7 mouse cellular contexts compared by ENCODE assay signal in the genomic region with DNA sequence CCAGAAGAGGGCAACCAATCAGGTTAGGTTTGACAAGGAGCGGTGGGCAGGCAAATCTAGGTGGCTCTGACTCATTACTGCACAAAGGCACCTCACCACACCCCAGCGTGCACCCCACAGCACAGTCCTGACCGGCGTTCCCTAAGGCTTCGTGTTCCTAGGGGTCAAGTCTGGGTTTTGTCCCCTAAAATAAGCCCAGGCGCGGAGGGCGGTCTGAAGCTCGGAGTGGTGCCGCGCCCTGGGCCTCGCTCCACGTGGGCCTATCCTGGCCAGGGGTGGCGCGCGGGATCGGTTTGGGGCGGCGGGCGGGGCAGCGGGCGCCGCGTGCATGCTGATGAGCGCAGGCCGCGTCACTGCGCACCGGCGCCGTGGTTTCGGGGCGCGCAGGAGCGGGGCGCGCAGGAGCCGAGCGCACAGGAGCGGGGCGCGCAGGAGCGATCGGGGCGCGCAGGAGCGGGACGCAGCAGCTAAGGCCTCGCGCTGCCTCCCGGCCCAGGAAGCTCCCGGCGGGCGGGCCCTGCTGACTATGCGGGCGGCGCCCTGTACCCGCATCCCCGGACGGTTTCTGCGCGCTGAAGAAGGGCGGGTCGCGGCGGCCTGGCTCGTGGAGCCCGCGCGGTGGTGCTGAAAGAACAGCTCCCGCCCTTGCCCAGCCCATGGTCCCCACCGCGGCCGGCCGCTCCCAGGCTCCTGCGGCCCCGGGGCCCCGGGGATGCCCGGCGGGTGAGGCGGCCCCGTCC. TPM values are rescaled to one million over a fixed set of nuclear protein-coding genes. Genes with fewer than 3 reads are reported as not detected.
DNase-seq lines count a peak whose midpoint lies in the region; ATAC-seq lines count a peak whose summit lies in the region.

A gene (plus strand): TSS at position 405 of the 740 bp plus-strand sequence.

- H3K4me2 ChIP-seq in intestine, embryonic 16.5 days (ENCODE audit: low read depth, low read length) = peak within 1 kb of the TSS; percentile 59

- intact Hi-C loops in left cerebral cortex, postnatal 25 days (cut with DNase I) = loop anchor here (2.0 kb wide), 2 partner anchors 19 to 21 kb away; no protein-coding TSS in a partner anchor

- under 1% methylated on average over 78 of the region's 82 CpGs for WGBS in intestine, embryonic 16.5 days
- WGBS in midbrain, embryonic 10.5 days = under 1% methylated on average over 82 of the region's 82 CpGs

- peak within 1 kb of the TSS; percentile 38 for H3K4me3 ChIP-seq in intestine, embryonic 16.5 days (ENCODE audit: low read length)
- peak within 1 kb of the TSS; percentile 60 for H3K4me3 ChIP-seq in midbrain, embryonic 10.5 days

- no peak within 1 kb of the TSS for H3K27ac ChIP-seq in intestine, embryonic 16.5 days (ENCODE audit: low read length)
- H3K27ac ChIP-seq in midbrain, embryonic 10.5 days (replicated peaks) = peak within 1 kb of the TSS; percentile 73

- H3K4me1 ChIP-seq in intestine, embryonic 16.5 days (ENCODE audit: control insufficient read depth, insufficient read depth, low read length) = no peaks in the 10 kb centered on the region
- H3K4me1 ChIP-seq in midbrain, embryonic 10.5 days = peaks cover 22% of the 10 kb centered on the region

- DNase-seq in adrenal gland, postnatal 14 days = peak; percentile 89
- DNase-seq in gastrocnemius, postnatal 25 days = peak; percentile 24
- DNase-seq in left cerebral cortex, postnatal 25 days (ENCODE audit: low spot score in 2 of 2) = peak; percentile 79 to 83
- DNase-seq in midbrain, embryonic 10.5 days (ENCODE audit: low spot score) = peak; percentile 72
- peak; percentile 64 for DNase-seq in right cerebral cortex, postnatal 4 days

- H3K9me3 ChIP-seq in intestine, embryonic 16.5 days (ENCODE audit: control insufficient read depth, low read length) = no peaks in the 10 kb centered on the region
- H3K9me3 ChIP-seq in midbrain, embryonic 10.5 days (replicated peaks) = no peaks in the 10 kb centered on the region

- H3K27me3 ChIP-seq in intestine, embryonic 16.5 days (replicated peaks; ENCODE audit: control insufficient read depth, insufficient read depth, low read length) = peaks cover 39% of the 10 kb centered on the region
- peaks cover 59% of the 10 kb centered on the region for H3K27me3 ChIP-seq in midbrain, embryonic 10.5 days (ENCODE audit: low read depth, poor library complexity, severe bottlenecking)

- no peak within 1 kb of the TSS for H3K9ac ChIP-seq in intestine, embryonic 16.5 days (ENCODE audit: low read depth, low read length)

- no peaks in the 10 kb centered on the region for H3K36me3 ChIP-seq in intestine, embryonic 16.5 days (ENCODE audit: control insufficient read depth, insufficient read depth, low read length)
- H3K36me3 ChIP-seq in midbrain, embryonic 10.5 days = no peaks in the 10 kb centered on the region

- ATAC-seq in common myeloid progenitor, adult 5-6 weeks (replicated peaks; ENCODE audit: low read depth, poor library complexity, severe bottlenecking) = peak; percentile 85
- ATAC-seq in intestine, embryonic 16.5 days = peak; percentile 74

RNA-seq across cellular contexts. Expression of the gene that starts here (rescaled TPM):
- total RNA-seq in adrenal gland, postnatal 14 days (2021) = 0.30 TPM in 1 of 2 replicates, not detected in the other
- not detected in 2 replicates for total RNA-seq in common myeloid progenitor, adult 5-6 weeks (2017)
- not detected for total RNA-seq in gastrocnemius, postnatal 25 days (2021)
- polyA plus RNA-seq in intestine, embryonic 16.5 days (2015; fragmentation: Nextera tagmentation; extraction: Ambion mirVana) = 0.27 and 0.39 TPM in 2 replicates
- 100 to 1,000 TPM in 1 of 2 experiments, 10 to 100 TPM in 1; 90.0 to 123 TPM for total RNA-seq in left cerebral cortex, postnatal 25 days (2021)
- polyA plus RNA-seq in midbrain, embryonic 10.5 days (2016; fragmentation: Nextera tagmentation; extraction: Ambion mirVana) = 3.4 and 7.3 TPM in 2 replicates

Comparison
In these comparisons a context has a peak if more than half of its experiments do, and no peak if none do; other contexts are left out.
1. RNA of the gene that starts here (total RNA-seq): 90.0 to 123 TPM in left cerebral cortex, postnatal 25 days; 0.30 TPM in adrenal gland, postnatal 14 days, not detected in common myeloid progenitor, adult 5-6 weeks and not detected in gastrocnemius, postnatal 25 days; every median in the first group is over 10 times any median in the second.
2. Peak in DNase-seq in adrenal gland, postnatal 14 days; RNA of the gene not detected or under 1 TPM.
3. Peak in ATAC-seq in common myeloid progenitor, adult 5-6 weeks; RNA of the gene not detected or under 1 TPM.
4. Peak in DNase-seq in gastrocnemius, postnatal 25 days; RNA of the gene not detected or under 1 TPM.
5. Peak in ATAC-seq, H3K4me3 ChIP-seq and H3K4me2 ChIP-seq in intestine, embryonic 16.5 days; RNA of the gene not detected or under 1 TPM.
6. DNase-seq: peak in every context shown above with its lines; median percentile 89 in adrenal gland, postnatal 14 days; 81 in left cerebral cortex, postnatal 25 days; 72 in midbrain, embryonic 10.5 days; 64 in right cerebral cortex, postnatal 4 days; 24 in gastrocnemius, postnatal 25 days.